Mouse (Mus musculus): Measurements from ENCODE around the gene Fam187b.

The Fam187b gene

GRCm38 (mm10) chr7:30958109-30958865 lies 15.3 kb upstream of the Fam187b start:
- DNase-seq (ENCODE audit: low read depth), result no peak

- no peak for DNase-seq (ENCODE audit: low read depth)
These were observed 14.6 kb upstream of the Fam187b start for GRCm38 (mm10) chr7:30958866-30959487.

GRCm38 (mm10) chr7:30959786-30960349 lies 13.7 kb upstream of the Fam187b start:
- no peak for DNase-seq (ENCODE audit: low read depth)

- DNase-seq (ENCODE audit: low read depth), result no peak
These were observed 10.7 kb upstream of the Fam187b start for GRCm38 (mm10) chr7:30962862-30963261.

- DNase-seq (ENCODE audit: low read depth), result no peak
These were observed 9.2 kb upstream of the Fam187b start for GRCm38 (mm10) chr7:30964366-30964765.

- DNase-seq (ENCODE audit: low read depth), result no peak
These were observed 7.9 kb upstream of the Fam187b start for GRCm38 (mm10) chr7:30965677-30966076.

GRCm38 (mm10) chr7:30966657-30967056 lies 6.9 kb upstream of the Fam187b start:
- DNase-seq (ENCODE audit: low read depth), result no peak

- DNase-seq (ENCODE audit: low read depth), result no peak
These were observed 5.0 kb upstream of the Fam187b start for GRCm38 (mm10) chr7:30968611-30969010.

GRCm38 (mm10) chr7:30969174-30969573 lies 4.4 kb upstream of the Fam187b start:
- no peak for DNase-seq (ENCODE audit: low read depth)

- DNase-seq (ENCODE audit: low read depth), result no peak
These were observed 1.7 kb upstream of the Fam187b start for GRCm38 (mm10) chr7:30971901-30972300.

GRCm38 (mm10) chr7:30972426-30973250 lies 952 bp upstream of the Fam187b start:
- no peak for DNase-seq (ENCODE audit: low read depth)

- no peak for DNase-seq (ENCODE audit: low read depth)
These were observed 414 bp upstream of the Fam187b start, which contains the start of gene Lsr for GRCm38 (mm10) chr7:30973251-30973500. Lsr (minus strand) TSS chr7:30973464.

GRCm38 (mm10) chr7:30981703-30982102 lies 8.1 kb downstream of the Fam187b start:
- no peak for DNase-seq (ENCODE audit: low read depth)

- no peak for DNase-seq (ENCODE audit: low read depth)
These were observed 11.8 kb downstream of the Fam187b start for GRCm38 (mm10) chr7:30985357-30985756.

GRCm38 (mm10) chr7:30988519-30989162 lies 15.1 kb downstream of the Fam187b start:
- DNase-seq (ENCODE audit: low read depth), result no peak

GRCm38 (mm10) chr7:30992148-30992547 lies 18.6 kb downstream of the Fam187b start:
- DNase-seq (ENCODE audit: low read depth), result no peak

GRCm38 (mm10) chr7:30993986-30994385 lies 20.4 kb downstream of the Fam187b start:
- no peak for DNase-seq (ENCODE audit: low read depth)

- DNase-seq (ENCODE audit: low read depth), result no peak
These were observed 22.9 kb downstream of the Fam187b start for GRCm38 (mm10) chr7:30996491-30996890.

GRCm38 (mm10) chr7:31000505-31001020 lies 27.0 kb downstream of the Fam187b start:
- no peak for DNase-seq (ENCODE audit: low read depth)

GRCm38 (mm10) chr7:31002650-31003049 lies 29.1 kb downstream of the Fam187b start:
- no peak for DNase-seq (ENCODE audit: low read depth)

- DNase-seq (ENCODE audit: low read depth), result no peak
These were observed 34.2 kb downstream of the Fam187b start for GRCm38 (mm10) chr7:31007775-31008174.

- DNase-seq (ENCODE audit: low read depth), result no peak
These were observed 34.6 kb downstream of the Fam187b start for GRCm38 (mm10) chr7:31008175-31008574.

Data from c-Kit-positive CD71-positive TER-119-negative erythroid progenitor cells, embryonic 14.5 days (primary cell).